Mouse (Mus musculus): Measurements from ENCODE around the gene Arpc1a.

Gene Arpc1a

GRCm38 (mm10) chr5:145139571-145140519 is 56.2 kb downstream of the Arpc1a start, which contains the start of the genes Pdap1 and Bud31:
Pdap1 (minus strand) TSS chr5:145140238.
Bud31 (plus strand) TSS chr5:145140362.
- peak; percentile 83 for DNase-seq (ENCODE audit: low read depth, low spot score)

- no peak for DNase-seq (ENCODE audit: low read depth, low spot score)
Measured at GRCm38 (mm10) chr5:145140611-145141010, 57.0 kb downstream of the Arpc1a start.

GRCm38 (mm10) chr5:145147748-145148147 is 64.1 kb downstream of the Arpc1a start:
- no peak for DNase-seq (ENCODE audit: low read depth, low spot score)

- no peak for DNase-seq (ENCODE audit: low read depth, low spot score)
Measured at GRCm38 (mm10) chr5:145149294-145149693, 65.7 kb downstream of the Arpc1a start.

GRCm38 (mm10) chr5:145152690-145153089 is 69.1 kb downstream of the Arpc1a start:
- no peak for DNase-seq (ENCODE audit: low read depth, low spot score)
